Mouse (Mus musculus): ENCODE results near the gene Tmem160.

Gene Tmem160

GRCm38 (mm10) chr7:16491759-16492158 lies 39.2 kb downstream of the Tmem160 start:
- DNase-seq (ENCODE audit: low read depth, low spot score) = peak; percentile 67

DNA sequence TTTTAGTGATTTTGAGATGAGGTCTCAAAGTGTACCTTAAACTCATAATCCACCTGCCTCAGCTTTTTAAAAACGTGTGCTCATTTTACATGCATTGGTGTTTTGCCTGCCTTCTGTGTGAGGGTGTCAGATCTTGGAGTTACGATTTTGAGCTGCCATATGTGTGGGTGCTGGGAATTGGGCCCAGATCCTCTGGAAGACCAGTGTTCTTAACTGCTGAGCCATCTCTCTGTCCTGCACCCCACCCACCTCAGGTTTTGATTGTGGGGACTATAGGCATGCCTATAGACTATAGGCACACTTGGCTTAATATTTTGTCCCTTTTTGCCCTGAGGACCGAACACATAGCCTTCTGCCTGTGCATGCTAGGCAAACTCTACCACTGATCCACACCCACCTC lies 39.6 kb downstream of the Tmem160 start:
- no peak for DNase-seq (ENCODE audit: low read depth, low spot score)

GRCm38 (mm10) chr7:16493361-16493760 lies 40.8 kb downstream of the Tmem160 start:
- peak; percentile 37 for DNase-seq (ENCODE audit: low read depth, low spot score)

GRCm38 (mm10) chr7:16496260-16496659 lies 43.7 kb downstream of the Tmem160 start:
- no peak for DNase-seq (ENCODE audit: low read depth, low spot score)

- no peak for DNase-seq (ENCODE audit: low read depth, low spot score)
Measured at GRCm38 (mm10) chr7:16499671-16500104, 47.1 kb downstream of the Tmem160 start.

GRCm38 (mm10) chr7:16501571-16501970 lies 49.0 kb downstream of the Tmem160 start:
- DNase-seq (ENCODE audit: low read depth, low spot score) = no peak

DNA sequence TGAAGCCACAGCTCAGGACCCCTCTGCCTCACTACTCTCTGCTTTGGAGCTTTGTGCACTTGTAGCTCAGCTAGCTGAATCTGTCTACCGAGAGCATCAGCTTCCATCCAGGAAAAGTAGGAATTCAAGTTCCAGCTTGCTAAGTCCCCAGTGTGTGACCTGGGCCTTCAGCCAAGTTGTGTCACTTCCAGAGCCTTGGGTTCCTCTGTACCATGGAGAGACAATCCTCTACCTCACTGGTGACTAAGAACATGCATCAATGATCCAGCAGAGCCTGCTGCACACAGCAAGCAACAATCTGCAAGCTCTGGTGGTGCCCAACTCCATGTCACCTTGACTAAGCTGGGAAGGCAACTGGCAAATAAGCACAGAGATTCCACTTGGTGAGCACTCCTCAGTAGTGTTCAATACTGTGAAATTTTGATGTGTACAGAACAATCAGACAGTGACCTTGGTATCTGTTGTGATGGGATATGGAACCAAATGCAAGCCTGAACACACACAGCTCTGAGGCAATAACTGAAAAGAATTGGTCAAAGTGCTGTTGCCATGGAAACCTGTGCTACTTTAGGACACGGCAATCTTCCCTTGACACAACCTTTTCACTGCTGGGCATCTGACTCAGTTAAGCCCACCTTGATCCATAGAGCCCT lies 52.1 kb downstream of the Tmem160 start:
- DNase-seq (ENCODE audit: low read depth, low spot score) = no peak

Measured in CD4-positive helper T cell, adult 2 months (primary cell).